Mouse (Mus musculus): ENCODE results near the gene Gpc1. TPM values are rescaled to one million over a fixed set of nuclear protein-coding genes. Genes with fewer than 3 reads are reported as not detected.

Gene Gpc1
- polyA plus RNA-seq (2015; fragmentation: Nextera tagmentation; extraction: Ambion mirVana), result 67.7 and 71.4 TPM in 2 replicates

DNA sequence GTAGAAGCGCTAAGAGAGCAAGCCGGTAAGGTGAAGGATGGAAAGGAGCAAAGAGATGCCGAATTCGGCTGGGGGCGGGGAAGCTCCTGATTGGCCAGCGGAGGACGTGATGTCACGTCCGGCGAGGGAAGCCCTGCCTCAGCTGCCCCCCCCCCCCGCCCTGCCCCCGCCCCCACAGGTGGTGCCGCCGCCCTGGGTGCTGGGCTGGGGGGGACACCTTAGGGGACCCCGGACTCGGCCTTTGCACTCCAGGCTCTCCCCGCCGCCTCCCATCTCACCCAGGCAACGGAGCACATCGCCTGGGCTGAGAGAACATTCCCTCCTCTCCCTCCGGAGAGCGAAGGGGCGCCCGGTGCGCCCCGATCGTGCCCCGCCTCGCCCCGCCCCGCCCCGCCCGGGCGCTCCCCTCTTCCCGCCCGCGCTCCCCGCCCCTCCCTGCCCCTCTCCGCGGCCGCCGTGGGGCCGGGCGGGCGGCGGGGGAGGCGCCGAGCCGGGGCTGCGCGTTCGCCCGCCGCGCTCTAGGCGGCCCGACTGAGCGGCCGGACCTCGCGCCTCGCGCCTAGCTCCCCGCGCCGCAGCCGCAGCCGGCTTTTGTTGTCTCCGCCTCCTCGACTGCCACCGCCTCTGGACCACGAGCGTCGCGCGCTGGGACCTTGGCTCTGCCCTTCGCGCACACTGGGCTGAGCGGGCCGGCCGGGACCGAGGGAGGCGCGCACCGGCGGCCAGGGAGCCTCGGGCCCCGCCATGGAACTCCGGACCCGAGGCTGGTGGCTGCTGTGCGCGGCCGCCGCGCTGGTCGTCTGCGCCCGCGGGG is at the start of gene Gpc1:
Gene Gpc1 (plus strand): TSS at position 458 of the 814 bp plus-strand sequence.
- H3K4me3 ChIP-seq, result peak within 1 kb of the TSS; percentile 91
- peak; percentile 86 for ATAC-seq (ENCODE audit: low FRiP score, low read depth)
- WGBS, result under 1% methylated on average over 51 of the region's 99 CpGs
- peak within 1 kb of the TSS; percentile 86 for H3K4me2 ChIP-seq (replicated peaks)
- H3K27ac ChIP-seq, result peak within 1 kb of the TSS; percentile 94
- peaks cover 22% of the 10 kb centered on the region for H3K4me1 ChIP-seq
- H3K27me3 ChIP-seq, result no peaks in the 10 kb centered on the region
- H3K9me3 ChIP-seq, result no peaks in the 10 kb centered on the region
- H3K36me3 ChIP-seq, result peaks cover 19% of the 10 kb centered on the region
- H3K9ac ChIP-seq, result peak within 1 kb of the TSS; percentile 96

DNA sequence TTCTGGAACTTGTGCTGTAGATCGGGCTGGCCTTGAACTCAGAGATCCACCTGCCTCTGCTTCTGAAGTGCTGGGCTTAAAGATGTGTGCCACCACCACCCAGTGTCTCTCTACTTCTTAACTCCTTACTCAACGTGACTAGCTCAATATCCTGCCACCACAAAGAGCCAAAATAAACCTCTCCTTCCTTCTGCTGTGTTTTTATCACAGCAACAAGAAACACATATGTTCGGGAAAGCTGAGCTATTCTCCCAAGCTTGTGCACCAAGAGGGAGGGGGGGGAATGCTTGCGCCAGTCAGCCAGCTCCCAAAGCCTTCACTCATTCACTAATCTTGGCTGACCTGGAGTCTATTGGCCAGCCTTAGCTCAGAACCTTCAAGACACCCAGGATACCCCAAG is 49.6 kb upstream of the Gpc1 start:
- WGBS, result 74% methylated on average over 4 of the region's 4 CpGs
- Histone ChIP-seq H3K4me3 (no peak overlapping the region), H3K9me3 (no peaks in the 10 kb centered on the region), H3K4me2 (replicated peaks) (no peak overlapping the region), H3K36me3 (no peaks in the 10 kb centered on the region), H3K4me1 (peaks cover 7% of the 10 kb centered on the region; the same call in 1 of the 2 replicates), H3K27me3 (0 out of 2 replicates have a peak, but pooled peaks cover 2% of the 10 kb centered on the region), H3K9ac (no peak overlapping the region), H3K27ac (no peak overlapping the region)
- no peak for ATAC-seq (ENCODE audit: low FRiP score, low read depth)

DNA sequence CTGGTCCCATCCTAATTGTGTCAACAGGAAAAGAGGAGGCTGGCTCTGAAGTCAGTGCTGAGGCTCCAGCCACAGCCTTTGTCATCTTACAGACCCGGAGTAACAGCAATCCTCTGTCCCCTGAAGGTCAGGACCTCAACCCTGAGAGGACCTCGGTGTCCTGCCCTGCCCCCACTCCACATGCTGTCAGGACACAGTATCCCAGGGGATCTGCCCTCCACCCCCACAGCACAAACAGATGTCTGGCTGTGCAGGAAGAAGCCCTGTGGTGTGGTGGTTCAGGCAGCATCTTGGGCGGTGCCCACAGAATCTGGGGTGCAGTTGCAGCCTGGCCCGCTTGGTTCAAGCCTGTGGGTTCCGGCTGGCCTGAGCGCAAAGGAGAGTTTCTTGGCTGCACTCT is 48.9 kb upstream of the Gpc1 start:
- Histone ChIP-seq H3K9ac (no peak overlapping the region; the same call in 1 of the 2 replicates), H3K4me2 (replicated peaks) (no peak overlapping the region), H3K36me3 (no peaks in the 10 kb centered on the region), H3K27me3 (no peaks in the 10 kb centered on the region), H3K4me3 (no peak overlapping the region), H3K27ac (no peak overlapping the region), H3K4me1 (peaks cover 14% of the 10 kb centered on the region; the same call in 1 of the 2 replicates), H3K9me3 (no peaks in the 10 kb centered on the region)
- WGBS, result 51% methylated on average over 6 of the region's 6 CpGs
- ATAC-seq (ENCODE audit: low FRiP score, low read depth), result no peak

DNA sequence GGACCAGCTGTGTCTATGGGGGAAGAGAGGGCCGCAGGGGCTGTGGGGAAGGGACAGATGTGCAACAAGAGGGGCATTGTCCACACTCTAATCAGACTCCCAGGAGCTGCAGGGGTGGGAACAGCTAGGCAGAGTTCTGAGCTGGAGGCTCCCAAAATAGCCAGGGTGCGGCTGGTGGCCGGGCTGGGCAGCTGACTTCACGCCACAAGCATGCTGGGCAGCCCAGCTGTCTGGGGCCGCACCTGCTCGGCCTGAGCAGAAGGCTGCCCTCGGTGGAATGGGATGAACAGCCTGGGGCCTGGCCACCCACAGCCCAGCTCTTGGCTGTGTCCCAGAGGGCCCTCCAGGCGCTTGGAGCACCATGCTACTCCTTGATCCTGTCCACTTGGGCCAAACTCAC is 44.2 kb upstream of the Gpc1 start:
- H3K4me1 ChIP-seq, result peaks cover 44% of the 10 kb centered on the region
- no peak overlapping the region for H3K9ac ChIP-seq
- H3K9me3 ChIP-seq, result no peaks in the 10 kb centered on the region
- peak; percentile 62 for ATAC-seq (ENCODE audit: low FRiP score, low read depth)
- H3K27me3 ChIP-seq, result no peaks in the 10 kb centered on the region
- no peak overlapping the region for H3K4me3 ChIP-seq
- H3K27ac ChIP-seq, result no peak overlapping the region
- H3K4me2 ChIP-seq (replicated peaks), result no peak overlapping the region
- no peaks in the 10 kb centered on the region for H3K36me3 ChIP-seq
- WGBS, result 49% methylated on average over 8 of the region's 8 CpGs

DNA sequence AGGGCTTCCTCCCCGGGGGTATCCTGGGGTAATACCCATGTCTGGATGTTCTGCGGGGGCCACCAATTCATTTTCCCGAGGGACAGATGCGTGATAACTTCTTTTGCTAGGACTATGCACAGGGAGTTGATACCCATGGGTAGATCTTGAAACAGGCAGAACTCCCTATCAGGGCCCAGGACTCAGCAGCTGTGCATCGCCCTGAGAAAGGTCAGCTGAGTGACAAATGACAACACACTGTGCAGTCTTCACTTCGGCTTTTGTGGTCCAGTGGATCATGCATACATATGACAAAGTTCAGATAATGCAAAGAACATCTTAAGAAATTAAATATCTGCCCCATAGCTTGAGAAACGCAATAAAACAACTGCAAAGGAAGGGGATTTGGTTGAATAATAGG is 43.4 kb upstream of the Gpc1 start:
- H3K36me3 ChIP-seq, result no peaks in the 10 kb centered on the region
- H3K4me1 ChIP-seq, result peaks cover 38% of the 10 kb centered on the region
- no peak overlapping the region for H3K27ac ChIP-seq
- H3K9me3 ChIP-seq, result no peaks in the 10 kb centered on the region
- no peak for ATAC-seq (ENCODE audit: low FRiP score, low read depth)
- no peak overlapping the region for H3K9ac ChIP-seq
- WGBS, result 82% methylated on average over 7 of the region's 7 CpGs
- no peaks in the 10 kb centered on the region for H3K27me3 ChIP-seq
- H3K4me3 ChIP-seq, result no peak overlapping the region
- H3K4me2 ChIP-seq (replicated peaks), result no peak overlapping the region

DNA sequence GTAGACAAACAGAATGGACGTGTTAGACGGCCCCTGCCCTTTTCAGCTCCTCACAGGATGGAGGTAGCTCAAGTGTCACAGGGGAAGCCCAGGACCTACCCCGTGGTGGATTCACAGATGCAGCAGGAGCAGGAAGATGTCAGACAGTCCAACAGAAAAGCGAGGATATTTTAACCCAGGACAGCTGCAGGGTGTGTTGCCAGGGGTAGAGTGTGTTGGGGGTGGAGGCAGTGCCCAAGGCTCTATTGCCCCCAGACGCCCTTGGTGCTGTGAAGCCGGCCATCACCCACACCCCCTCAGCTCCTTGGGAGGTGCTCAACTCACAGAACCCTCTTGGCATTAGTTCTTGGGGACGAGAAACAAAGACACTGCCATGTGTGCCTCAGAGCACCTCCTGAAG is 40.8 kb upstream of the Gpc1 start:
- H3K9me3 ChIP-seq, result no peaks in the 10 kb centered on the region
- WGBS, result 19% methylated on average over 7 of the region's 7 CpGs
- H3K4me1 ChIP-seq, result peaks cover 38% of the 10 kb centered on the region
- H3K9ac ChIP-seq, result peak overlapping the region; percentile 53; the same call in 1 of the 2 replicates
- H3K4me2 ChIP-seq (replicated peaks), result peak overlapping the region; percentile 55
- peak; percentile 6; the same call in 1 of the 2 replicates for ATAC-seq (ENCODE audit: low FRiP score, low read depth)
- no peaks in the 10 kb centered on the region for H3K36me3 ChIP-seq
- peak overlapping the region; percentile 20 for H3K4me3 ChIP-seq
- peak overlapping the region; percentile 75 for H3K27ac ChIP-seq
- no peaks in the 10 kb centered on the region for H3K27me3 ChIP-seq

DNA sequence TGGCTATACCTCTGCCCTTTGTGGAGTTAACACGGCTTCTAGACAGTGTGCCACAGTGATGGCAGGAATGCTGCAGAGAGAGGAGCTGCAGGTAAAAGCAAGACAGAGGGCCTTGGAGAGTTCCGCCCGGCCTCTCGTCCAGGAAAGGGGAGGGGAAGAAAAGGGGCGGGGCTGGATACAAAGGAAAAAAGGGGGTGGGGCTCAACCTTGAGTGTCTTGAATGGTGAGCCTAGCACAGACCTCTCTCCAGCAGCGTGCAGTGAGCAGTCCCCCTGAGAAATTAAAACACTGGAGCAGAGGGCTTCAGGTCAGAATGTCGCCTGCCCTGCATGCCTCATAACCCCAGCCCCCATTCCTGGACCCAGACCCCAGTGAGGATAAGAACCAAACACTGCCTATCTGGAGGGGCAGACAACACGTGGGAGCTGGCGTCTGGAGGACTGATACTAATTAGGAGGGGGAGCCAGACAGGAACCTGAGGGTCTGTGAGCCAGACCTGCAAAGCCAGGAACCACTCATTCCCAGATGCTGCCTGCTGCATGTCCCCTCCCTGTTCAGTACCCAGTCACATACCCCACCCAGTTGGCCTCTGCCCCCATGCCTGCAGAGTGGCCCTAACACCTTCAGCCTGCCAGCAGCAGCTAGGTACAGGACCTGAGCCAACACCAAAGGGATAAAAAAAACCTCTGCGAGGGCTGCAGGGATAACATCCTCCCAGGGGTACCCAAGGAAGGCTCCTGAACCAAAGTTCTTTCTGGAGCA is 40.2 kb upstream of the Gpc1 start:
- Histone ChIP-seq H3K4me1 (peaks cover 38% of the 10 kb centered on the region), H3K9ac (peak overlapping the region; percentile 53; the same call in 1 of the 2 replicates), H3K4me2 (replicated peaks) (peak overlapping the region; percentile 55), H3K36me3 (no peaks in the 10 kb centered on the region), H3K9me3 (no peaks in the 10 kb centered on the region), H3K27me3 (no peaks in the 10 kb centered on the region), H3K4me3 (peak overlapping the region; percentile 20), H3K27ac (peak overlapping the region; percentile 75)
- ATAC-seq (ENCODE audit: low FRiP score, low read depth), result peak; percentile 75
- 2% methylated on average over 10 of the region's 10 CpGs for WGBS

DNA sequence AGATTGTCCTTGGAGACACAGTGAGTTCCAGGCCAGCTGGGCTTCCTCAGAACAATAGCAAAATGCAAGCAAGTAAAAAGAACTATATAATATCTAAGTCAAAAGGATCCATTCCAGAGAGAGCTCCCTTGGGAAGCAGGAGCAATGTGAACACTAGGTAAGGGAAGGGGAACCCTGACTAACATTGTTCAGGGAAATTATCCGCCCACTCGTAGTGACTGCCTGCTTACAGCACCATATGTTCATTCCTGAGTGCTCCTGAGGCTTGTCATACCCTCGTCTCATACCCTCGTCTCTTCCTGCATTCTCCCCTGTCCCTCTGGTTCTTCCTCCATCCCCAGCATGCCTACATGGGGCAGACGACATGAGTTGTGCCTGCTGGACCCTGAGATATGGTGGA is 37.7 kb upstream of the Gpc1 start:
- Histone ChIP-seq H3K9ac (no peak overlapping the region), H3K4me1 (peaks cover 27% of the 10 kb centered on the region), H3K27ac (no peak overlapping the region), H3K9me3 (no peaks in the 10 kb centered on the region), H3K36me3 (no peaks in the 10 kb centered on the region), H3K4me2 (replicated peaks) (no peak overlapping the region), H3K4me3 (no peak overlapping the region), H3K27me3 (no peaks in the 10 kb centered on the region)
- 71% methylated on average over 5 of the region's 5 CpGs for WGBS
- no peak for ATAC-seq (ENCODE audit: low FRiP score, low read depth)

DNA sequence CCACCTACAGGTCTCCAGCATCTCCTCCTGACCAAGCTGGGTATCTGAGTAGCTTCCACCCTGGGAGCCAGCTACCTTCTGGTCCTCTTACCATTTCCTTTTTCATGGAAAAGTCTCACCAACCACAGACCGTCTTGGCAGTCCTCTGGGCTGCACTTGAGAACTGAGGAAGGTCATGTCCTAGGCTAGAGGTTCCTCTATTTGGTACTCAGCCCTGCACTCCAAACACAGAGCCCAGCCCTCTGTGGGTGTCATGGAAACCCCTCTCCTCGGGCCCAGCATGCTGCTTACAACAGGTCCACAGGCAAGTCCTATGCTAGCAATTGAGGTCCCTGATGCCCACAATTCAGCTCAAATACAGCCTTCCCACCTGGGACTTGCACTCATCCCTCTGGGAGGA is 33.0 kb upstream of the Gpc1 start:
- Histone ChIP-seq H3K4me1 (no peaks in the 10 kb centered on the region), H3K36me3 (no peaks in the 10 kb centered on the region), H3K27ac (no peak overlapping the region), H3K9me3 (no peaks in the 10 kb centered on the region), H3K27me3 (no peaks in the 10 kb centered on the region), H3K9ac (no peak overlapping the region), H3K4me3 (no peak overlapping the region), H3K4me2 (replicated peaks) (no peak overlapping the region)
- 75% methylated on average over 2 of the region's 2 CpGs for WGBS
- no peak for ATAC-seq (ENCODE audit: low FRiP score, low read depth)

DNA sequence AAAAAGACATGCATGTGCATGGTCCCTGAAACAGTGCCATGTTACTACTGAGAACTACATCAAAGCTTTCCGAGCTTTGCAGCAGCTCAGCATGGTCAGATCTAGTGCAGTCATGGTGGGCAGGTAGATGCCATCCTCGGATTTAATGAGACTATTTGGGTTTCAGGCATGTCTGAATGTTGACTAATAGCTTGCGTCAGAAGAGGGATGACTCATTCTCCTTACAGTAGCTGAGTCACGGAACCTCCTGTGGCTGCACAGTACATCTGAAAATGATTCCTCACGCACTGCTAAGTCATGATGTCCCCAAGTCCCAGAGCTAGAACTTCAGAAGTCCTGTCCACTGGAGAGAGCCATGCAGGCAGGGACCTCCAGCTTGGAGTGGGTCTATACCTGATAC is 31.8 kb upstream of the Gpc1 start:
- no peak overlapping the region for H3K27ac ChIP-seq
- H3K27me3 ChIP-seq, result no peaks in the 10 kb centered on the region
- no peak overlapping the region for H3K4me3 ChIP-seq
- H3K9ac ChIP-seq, result no peak overlapping the region
- H3K9me3 ChIP-seq, result no peaks in the 10 kb centered on the region
- no peaks in the 10 kb centered on the region for H3K4me1 ChIP-seq
- ATAC-seq (ENCODE audit: low FRiP score, low read depth), result no peak
- H3K36me3 ChIP-seq, result no peaks in the 10 kb centered on the region
- no peak overlapping the region for H3K4me2 ChIP-seq (replicated peaks)
- WGBS, result 80% methylated on average over 5 of the region's 5 CpGs

DNA sequence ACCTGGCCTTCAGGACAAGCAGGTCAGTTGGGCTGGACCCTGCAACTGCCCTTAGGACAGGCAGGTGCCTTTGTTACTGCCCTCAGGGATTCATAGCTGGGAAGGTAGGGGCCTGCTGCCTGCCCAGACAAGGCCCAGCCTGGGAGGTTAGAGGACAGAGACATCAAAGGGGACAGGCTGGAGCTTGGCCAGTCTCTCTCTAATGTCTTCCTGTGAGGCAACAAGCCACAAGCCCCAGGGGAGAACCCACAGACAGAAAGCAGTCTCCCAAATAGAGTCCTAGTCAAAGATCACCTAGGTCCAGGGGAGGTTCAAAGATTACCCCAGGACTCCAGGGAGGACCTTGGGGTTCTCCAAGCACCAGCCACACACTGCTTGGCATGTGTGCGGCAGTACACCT is 29.1 kb upstream of the Gpc1 start:
- H3K4me1 ChIP-seq, result no peaks in the 10 kb centered on the region
- no peaks in the 10 kb centered on the region for H3K9me3 ChIP-seq
- WGBS, result 100% methylated on average over 1 of the region's 1 CpGs
- no peak overlapping the region for H3K4me3 ChIP-seq
- H3K9ac ChIP-seq, result no peak overlapping the region
- no peaks in the 10 kb centered on the region for H3K36me3 ChIP-seq
- no peaks in the 10 kb centered on the region for H3K27me3 ChIP-seq
- no peak overlapping the region for H3K4me2 ChIP-seq (replicated peaks)
- no peak for ATAC-seq (ENCODE audit: low FRiP score, low read depth)
- H3K27ac ChIP-seq, result no peak overlapping the region

DNA sequence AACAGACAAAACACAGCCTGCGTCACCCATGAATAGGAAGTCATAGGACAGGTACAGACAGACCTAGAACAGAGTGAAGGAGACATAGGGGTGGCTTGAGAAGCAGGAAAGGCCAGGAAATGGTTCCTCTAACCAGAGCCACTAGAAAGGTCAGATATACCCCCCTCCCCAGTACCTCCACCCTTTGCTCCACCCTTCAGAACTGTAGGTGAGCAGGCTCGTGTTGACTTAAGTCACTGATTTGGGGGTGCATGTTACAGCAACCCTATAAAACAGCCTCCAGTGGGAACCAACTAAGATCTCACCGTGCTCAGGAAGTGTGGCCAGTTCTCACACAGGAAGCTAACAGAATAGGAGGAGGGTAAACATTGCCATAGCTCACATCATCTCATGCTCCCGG is 28.1 kb upstream of the Gpc1 start:
- no peaks in the 10 kb centered on the region for H3K4me1 ChIP-seq
- ATAC-seq (ENCODE audit: low FRiP score, low read depth), result no peak
- H3K36me3 ChIP-seq, result no peaks in the 10 kb centered on the region
- H3K9me3 ChIP-seq, result no peaks in the 10 kb centered on the region
- no peak overlapping the region for H3K9ac ChIP-seq
- H3K4me3 ChIP-seq, result no peak overlapping the region
- 74% methylated on average over 4 of the region's 4 CpGs for WGBS
- no peaks in the 10 kb centered on the region for H3K27me3 ChIP-seq
- H3K4me2 ChIP-seq (replicated peaks), result no peak overlapping the region
- no peak overlapping the region for H3K27ac ChIP-seq

All from limb, embryonic 13.5 days (tissue).